Mouse (Mus musculus) midbrain, embryonic 14.5 days (tissue): ENCODE results near the gene Gsc2. TPM values are rescaled to one million over a fixed set of nuclear protein-coding genes. Genes with fewer than 3 reads are reported as not detected.

Experiments used
- ATAC-seq: fragments of 200-750 bp; cut with Nextera tagmentation; 2 replicates; pipeline ENCODE4 v1.8.0; 2017; ENCODE audit warnings: moderate number of reproducible peaks, moderate library complexity; ENCODE audit not compliant: low FRiP score, low TSS enrichment
- DNase-seq: peaks from one replicate; pipeline ENCODE4 v3.0.0-alpha.2; 2015
- H3K27ac ChIP-seq: fragments of 300-500 bp; sonication (generic); replicated peaks from 2 replicates; pipeline ENCODE4 v1.5.1; 2014; ENCODE audit warnings: mild to moderate bottlenecking, low read depth, low read length, moderate library complexity
- H3K27me3 ChIP-seq: fragments of 300-500 bp; sonication (generic); 2 replicates; pipeline ENCODE4 v1.6.1; 2014; ENCODE audit warnings: low read length, control low read depth, mixed read lengths; ENCODE audit not compliant: control insufficient read depth, insufficient read depth
- H3K36me3 ChIP-seq: fragments of 300-500 bp; sonication (generic); 2 replicates; pipeline ENCODE4 v1.6.1; 2014; ENCODE audit warnings: low read length, control low read depth; ENCODE audit not compliant: control insufficient read depth, insufficient read depth
- H3K4me1 ChIP-seq: fragments of 300-500 bp; sonication (generic); 2 replicates; pipeline ENCODE4 v1.6.1; 2014; ENCODE audit warnings: mild to moderate bottlenecking, antibody characterized with exemption, low read length, control low read depth; ENCODE audit not compliant: control insufficient read depth, insufficient read depth
- H3K4me2 ChIP-seq: fragments of 300-500 bp; sonication (generic); 2 replicates; pipeline ENCODE4 v1.6.1; 2014; ENCODE audit warnings: mild to moderate bottlenecking, low read length, moderate library complexity
- H3K4me3 ChIP-seq: fragments of 300-500 bp; sonication (generic); replicated peaks from 2 replicates; pipeline ENCODE4 v1.5.1; 2014; ENCODE audit warnings: low read depth, low read length
- H3K9ac ChIP-seq: fragments of 300-500 bp; sonication (generic); replicated peaks from 2 replicates; pipeline ENCODE4 v1.6.1; 2014; ENCODE audit warnings: mild to moderate bottlenecking, low read length, moderate library complexity
- H3K9me3 ChIP-seq: fragments of 300-500 bp; sonication (generic); 2 replicates; pipeline ENCODE4 v1.6.1; 2016; ENCODE audit warnings: low read length, control low read depth, mixed read lengths; ENCODE audit not compliant: control insufficient read depth
- WGBS: fragments of 180-500 bp; shearing (Covaris S2); extraction: QIAGEN DNeasy Blood & Tissue Kit; methylation state at CpG from one replicate; pipeline ENCODE4 v1.1.7; 2014; 5-methylcytosine and 5-hydroxymethylcytosine counted together
- polyA plus RNA-seq: library from polyadenylated mRNA; unstranded; fragments of >200 nt; fragmentation: Nextera tagmentation; extraction: Ambion mirVana; gene quantifications from 2 replicates; pipeline ENCODE4 v1.2.1, GENCODE M21; 2014

Gsc2 gene
- polyA plus RNA-seq, 1 experiment from 2014 or later, result 0.84 TPM

- DNase-seq, result no peak
- 7% methylated on average over 2 of the region's 2 CpGs for WGBS
- Histone ChIP-seq H3K4me1 (0 out of 2 replicates have a peak, but pooled peaks cover 13% of the 10 kb centered on the region), H3K27ac (peak overlapping the region; percentile 91), H3K27me3 (no peaks in the 10 kb centered on the region), H3K4me2 (peak overlapping the region; percentile 88), H3K9ac (no peak overlapping the region), H3K9me3 (no peaks in the 10 kb centered on the region), H3K36me3 (peaks cover 21% of the 10 kb centered on the region), H3K4me3 (no peak overlapping the region)
- ATAC-seq, result no peak
These were observed 14.4 kb upstream of the Gsc2 start for GRCm38 (mm10) chr16:17929211-17929610.

GRCm38 (mm10) chr16:17928627-17929104 is 13.8 kb upstream of the Gsc2 start:
- peaks cover 21% of the 10 kb centered on the region for H3K36me3 ChIP-seq
- WGBS, result under 1% methylated on average over 9 of the region's 9 CpGs
- peak overlapping the region; percentile 85 for H3K9ac ChIP-seq
- 0 out of 2 replicates have a peak, but pooled peaks cover 13% of the 10 kb centered on the region for H3K4me1 ChIP-seq
- peak overlapping the region; percentile 88 for H3K4me2 ChIP-seq
- DNase-seq, result peak; percentile 89
- H3K4me3 ChIP-seq, result peak overlapping the region; percentile 81
- H3K27ac ChIP-seq, result peak overlapping the region; percentile 91
- peak; percentile 62 for ATAC-seq
- H3K9me3 ChIP-seq, result no peaks in the 10 kb centered on the region
- H3K27me3 ChIP-seq, result no peaks in the 10 kb centered on the region

- DNase-seq, result peak; percentile 87
- WGBS, result under 1% methylated on average over 47 of the region's 47 CpGs
- H3K4me2 ChIP-seq, result peak within 1 kb of the TSS; percentile 88
- peak within 1 kb of the TSS; percentile 85 for H3K9ac ChIP-seq
- H3K36me3 ChIP-seq, result peaks cover 21% of the 10 kb centered on the region
- peak within 1 kb of the TSS; percentile 91 for H3K27ac ChIP-seq
- no peaks in the 10 kb centered on the region for H3K9me3 ChIP-seq
- H3K27me3 ChIP-seq, result no peaks in the 10 kb centered on the region
- peak; percentile 80 for ATAC-seq
- peaks cover 15% of the 10 kb centered on the region; the same call in 1 of the 2 replicates for H3K4me1 ChIP-seq
- peak within 1 kb of the TSS; percentile 81 for H3K4me3 ChIP-seq
These were observed 13.3 kb upstream of the Gsc2 start, which contains the start of gene Slc25a1 for GRCm38 (mm10) chr16:17928087-17928580. Gene Slc25a1 (minus strand): TSS chr16:17928219.

- Histone ChIP-seq H3K27ac (peak overlapping the region; percentile 91), H3K4me1 (peaks cover 21% of the 10 kb centered on the region), H3K4me2 (peak overlapping the region; percentile 88), H3K36me3 (peaks cover 21% of the 10 kb centered on the region), H3K27me3 (no peaks in the 10 kb centered on the region), H3K4me3 (peak overlapping the region; percentile 81), H3K9me3 (no peaks in the 10 kb centered on the region), H3K9ac (peak overlapping the region; percentile 85)
- under 1% methylated on average over 72 of the region's 72 CpGs for WGBS
- DNase-seq, result peak; percentile 71
- ATAC-seq, result peak; percentile 51
These were observed 12.7 kb upstream of the Gsc2 start for GRCm38 (mm10) chr16:17927351-17928082.

- peaks cover 21% of the 10 kb centered on the region for H3K36me3 ChIP-seq
- H3K4me3 ChIP-seq, result peak overlapping the region; percentile 68
- peaks cover 31% of the 10 kb centered on the region for H3K4me1 ChIP-seq
- under 1% methylated on average over 14 of the region's 14 CpGs for WGBS
- H3K9ac ChIP-seq, result peak overlapping the region; percentile 77
- peak overlapping the region; percentile 99 for H3K4me2 ChIP-seq
- H3K27me3 ChIP-seq, result peaks cover 9% of the 10 kb centered on the region; the same call in 1 of the 2 replicates
- H3K27ac ChIP-seq, result peak overlapping the region; percentile 93
- H3K9me3 ChIP-seq, result no peaks in the 10 kb centered on the region
- no peak for DNase-seq
- peak; percentile 15; the same call in 1 of the 2 replicates for ATAC-seq
These were observed 7.3 kb upstream of the Gsc2 start for GRCm38 (mm10) chr16:17922163-17922538.

- peak overlapping the region; percentile 68 for H3K4me3 ChIP-seq
- H3K4me2 ChIP-seq, result peak overlapping the region; percentile 99
- peaks cover 15% of the 10 kb centered on the region for H3K27me3 ChIP-seq
- peak overlapping the region; percentile 93 for H3K27ac ChIP-seq
- ATAC-seq, result peak; percentile 92
- H3K36me3 ChIP-seq, result peaks cover 21% of the 10 kb centered on the region
- H3K9me3 ChIP-seq, result no peaks in the 10 kb centered on the region
- peak overlapping the region; percentile 77 for H3K9ac ChIP-seq
- 1% methylated on average over 47 of the region's 47 CpGs for WGBS
- H3K4me1 ChIP-seq, result peaks cover 25% of the 10 kb centered on the region
- peak; percentile 99 for DNase-seq
These were observed 6.7 kb upstream of the Gsc2 start for GRCm38 (mm10) chr16:17921325-17922162.

- no peak for ATAC-seq
- Histone ChIP-seq H3K9ac (peak overlapping the region; percentile 49), H3K4me3 (peak overlapping the region; percentile 68; the same call in 1 of the 2 replicates), H3K27ac (peak overlapping the region; percentile 93), H3K4me2 (peak overlapping the region; percentile 99), H3K27me3 (peaks cover 25% of the 10 kb centered on the region), H3K4me1 (peaks cover 25% of the 10 kb centered on the region), H3K36me3 (peaks cover 13% of the 10 kb centered on the region), H3K9me3 (no peaks in the 10 kb centered on the region)
- peak; percentile 66 for DNase-seq
- 4% methylated on average over 20 of the region's 20 CpGs for WGBS
These were observed 5.7 kb upstream of the Gsc2 start for GRCm38 (mm10) chr16:17920586-17920985.

- Histone ChIP-seq H3K36me3 (peaks cover 33% of the 10 kb centered on the region), H3K4me2 (peak within 1 kb of the TSS; percentile 94), H3K27ac (peak within 1 kb of the TSS; percentile 78), H3K27me3 (peaks cover 44% of the 10 kb centered on the region), H3K4me3 (peak within 1 kb of the TSS; percentile 73), H3K4me1 (peaks cover 9% of the 10 kb centered on the region), H3K9me3 (no peaks in the 10 kb centered on the region), H3K9ac (peak within 1 kb of the TSS; percentile 75)
- ATAC-seq (peak; percentile 92), DNase-seq (peak; percentile 98)
- under 1% methylated on average over 35 of the region's 35 CpGs for WGBS
These were observed 3.7 kb downstream of the Gsc2 start, which contains the start of gene Ess2 for GRCm38 (mm10) chr16:17911052-17911595. Gene Ess2 (minus strand): TSS chr16:17911348.
